Mouse (Mus musculus) liver, adult 2 months (tissue): ENCODE measurements around the gene Drg1. TPM values are rescaled to one million over a fixed set of nuclear protein-coding genes. Genes with fewer than 3 reads are reported as not detected.

Experiments used
- DNase-seq: peaks from one replicate; pipeline ENCODE4 v3.0.0-alpha.2; 2011; ENCODE audit warnings: low read depth, low spot score; ENCODE audit errors: extremely low read depth
- H3K27ac ChIP-seq: fragments of 200-500 bp; replicated peaks from 2 replicates; pipeline ENCODE4 v1.5.1; 2012; ENCODE audit warnings: low read depth, mild to moderate bottlenecking, control low read depth, inconsistent platforms, low read length; ENCODE audit not compliant: insufficient read depth
- H3K27me3 ChIP-seq: fragments of 200-500 bp; 2 replicates; pipeline ENCODE4 v1.6.1; 2012; ENCODE audit warnings: mild to moderate bottlenecking, moderate library complexity, low read length, inconsistent platforms; ENCODE audit not compliant: control insufficient read depth, insufficient read depth
- H3K36me3 ChIP-seq: fragments of 200-500 bp; 2 replicates; pipeline ENCODE4 v1.6.1; 2012; ENCODE audit warnings: low read length, inconsistent platforms; ENCODE audit not compliant: control insufficient read depth, insufficient read depth
- H3K4me1 ChIP-seq: fragments of 200-500 bp; 2 replicates; pipeline ENCODE4 v1.6.1; 2011; ENCODE audit warnings: low read length; ENCODE audit not compliant: control insufficient read depth, insufficient read depth
- H3K4me3 ChIP-seq: fragments of 200-500 bp; 2 replicates; pipeline ENCODE4 v1.5.1; 2011; ENCODE audit warnings: low read depth, mild to moderate bottlenecking, control low read depth, low read length, moderate library complexity; ENCODE audit not compliant: insufficient read depth
- H3K79me2 ChIP-seq: fragments of 200-500 bp; 2 replicates; pipeline ENCODE4 v1.6.1; 2012; ENCODE audit warnings: inconsistent platforms, mild to moderate bottlenecking, low read length, moderate library complexity; ENCODE audit not compliant: control insufficient read depth, insufficient read depth
- H3K9ac ChIP-seq: fragments of 200-500 bp; 2 replicates; pipeline ENCODE4 v1.6.1; 2012; ENCODE audit warnings: low read depth, mild to moderate bottlenecking, control low read depth, inconsistent platforms, low read length
- CTCF ChIP-seq: fragments of 200-500 bp; IDR thresholded peaks from 2 replicates; pipeline ENCODE4 v1.5.1; 2011; ENCODE audit warnings: low read depth, low read length, control low read depth
- POLR2A ChIP-seq: fragments of 200-500 bp; IDR thresholded peaks from 2 replicates; pipeline ENCODE4 v1.6.1; 2011; ENCODE audit warnings: low read length, control low read depth; ENCODE audit not compliant: insufficient read depth; ENCODE audit errors: extremely low read depth
- WGBS: fragments of 180-500 bp; shearing (Covaris S2); methylation state at CpG from one replicate; pipeline ENCODE4 v1.1.7; 2018; 5-methylcytosine and 5-hydroxymethylcytosine counted together
- polyA plus RNA-seq: library from polyadenylated mRNA; depleted of rRNA; stranded (reverse); fragments of >200 nt; gene quantifications from 2 replicates; pipeline ENCODE4 v1.2.3, GENCODE M21; 2012
- total RNA-seq: library from RNA; depleted of rRNA; stranded (reverse); fragments of >200 nt; gene quantifications from 2 replicates; pipeline ENCODE4 v1.2.3, GENCODE M21; 2014

Gene Drg1
- total and polyA plus RNA-seq, 2 experiments: 16.8 to 61.9 TPM

- Histone ChIP-seq H3K4me3 (no peak overlapping the region), H3K79me2 (no peaks in the 10 kb centered on the region), H3K36me3 (peaks cover 13% of the 10 kb centered on the region), H3K27ac (no peak overlapping the region), H3K4me1 (no peaks in the 10 kb centered on the region), H3K27me3 (no peaks in the 10 kb centered on the region), H3K9ac (no peak overlapping the region)
- DNase-seq: no peak
- 88% methylated on average over 4 of the region's 4 CpGs for WGBS
- TF ChIP-seq POLR2A: no peak
- TF ChIP-seq CTCF: no peak
These were observed 43.7 kb upstream of the Drg1 start for GRCm38 (mm10) chr11:3309884-3310283.

GRCm38 (mm10) chr11:3307875-3308274, 41.7 kb upstream of the Drg1 start:
- TF ChIP-seq POLR2A (no peak), CTCF (no peak)
- DNase-seq: no peak
- no peak overlapping the region for H3K4me3 ChIP-seq
- WGBS: 93% methylated on average over 3 of the region's 3 CpGs
- H3K36me3 ChIP-seq: peaks cover 13% of the 10 kb centered on the region
- H3K27ac ChIP-seq: no peak overlapping the region
- H3K27me3 ChIP-seq: no peaks in the 10 kb centered on the region
- H3K79me2 ChIP-seq: no peaks in the 10 kb centered on the region
- no peak overlapping the region for H3K9ac ChIP-seq
- no peaks in the 10 kb centered on the region for H3K4me1 ChIP-seq

GRCm38 (mm10) chr11:3305821-3306220, 39.6 kb upstream of the Drg1 start:
- no peak for DNase-seq
- no peaks in the 10 kb centered on the region for H3K4me1 ChIP-seq
- H3K36me3 ChIP-seq: peaks cover 13% of the 10 kb centered on the region
- no peak overlapping the region for H3K4me3 ChIP-seq
- H3K79me2 ChIP-seq: no peaks in the 10 kb centered on the region
- TF ChIP-seq POLR2A (no peak), CTCF (no peak)
- no peaks in the 10 kb centered on the region for H3K27me3 ChIP-seq
- no peak overlapping the region for H3K27ac ChIP-seq
- H3K9ac ChIP-seq: no peak overlapping the region
- WGBS: 95% methylated on average over 4 of the region's 4 CpGs

GRCm38 (mm10) chr11:3302792-3303191, 36.6 kb upstream of the Drg1 start:
- H3K79me2 ChIP-seq: no peaks in the 10 kb centered on the region
- H3K27me3 ChIP-seq: no peaks in the 10 kb centered on the region
- no peak for DNase-seq
- TF ChIP-seq CTCF: no peak
- no peak for TF ChIP-seq POLR2A
- H3K36me3 ChIP-seq: peaks cover 5% of the 10 kb centered on the region; the same call in 1 of the 2 replicates
- H3K27ac ChIP-seq: no peak overlapping the region
- no peak overlapping the region for H3K9ac ChIP-seq
- H3K4me3 ChIP-seq: no peak overlapping the region
- WGBS: 92% methylated on average over 4 of the region's 4 CpGs
- no peaks in the 10 kb centered on the region for H3K4me1 ChIP-seq

GRCm38 (mm10) chr11:3302385-3302784, 36.2 kb upstream of the Drg1 start:
- 86% methylated on average over 4 of the region's 4 CpGs for whole genome bisulfite sequencing
- H3K4me3 ChIP-seq: no peak overlapping the region

GRCm38 (mm10) chr11:3301075-3301474, 34.9 kb upstream of the Drg1 start:
- Histone ChIP-seq H3K79me2 (no peaks in the 10 kb centered on the region), H3K27me3 (no peaks in the 10 kb centered on the region), H3K9ac (no peak overlapping the region), H3K4me3 (no peak overlapping the region), H3K36me3 (peaks cover 3% of the 10 kb centered on the region; the same call in 1 of the 2 replicates), H3K4me1 (no peaks in the 10 kb centered on the region), H3K27ac (no peak overlapping the region)
- no peak for TF ChIP-seq POLR2A
- TF ChIP-seq CTCF: no peak
- 96% methylated on average over 5 of the region's 5 CpGs for WGBS
- no peak for DNase-seq

More at GRCm38 (mm10) chr11:3302385-3302784, 36.2 kb upstream of the Drg1 start:
- Histone ChIP-seq H3K9ac (no peak overlapping the region), H3K4me1 (no peaks in the 10 kb centered on the region), H3K79me2 (no peaks in the 10 kb centered on the region), H3K27me3 (no peaks in the 10 kb centered on the region), H3K27ac (no peak overlapping the region), H3K36me3 (peaks cover 3% of the 10 kb centered on the region; the same call in 1 of the 2 replicates)
- TF ChIP-seq CTCF (no peak), POLR2A (no peak)
- DNase-seq: no peak
